Mouse (Mus musculus) T-helper 17 cell (primary cell): Measurements from ENCODE around the gene Mettl7a2.

Experiments
- in situ Hi-C, 2 experiments: fragments of 300-600 bp; cut with MboI, MseI; formaldehyde crosslinking; loops; 1 replicate in 1 of 2; 2 replicates in 1 of 2; pipeline ENCODE4 v1.15.1; 2025; ENCODE audit warnings: high pct_unique_total_duplicates in 2 of 2

Gene Mettl7a2

GRCm38 (mm10) chr15:100391599-100391998 lies 38.6 kb downstream of the Mettl7a2 start:
- in situ Hi-C loops, result no loop called here

GRCm38 (mm10) chr15:100393016-100393415 lies 40.0 kb downstream of the Mettl7a2 start:
- in situ Hi-C loops, result no loop called here

- in situ Hi-C loops, result no loop called here
Measured at GRCm38 (mm10) chr15:100395561-100395960, 42.6 kb downstream of the Mettl7a2 start.

- in situ Hi-C loops, result no loop called here
Measured at GRCm38 (mm10) chr15:100400592-100401250, 47.7 kb downstream of the Mettl7a2 start.

GRCm38 (mm10) chr15:100401811-100402210 lies 48.8 kb downstream of the Mettl7a2 start:
- in situ Hi-C loops, result no loop called here

GRCm38 (mm10) chr15:100402347-100402746 lies 49.3 kb downstream of the Mettl7a2 start:
- in situ Hi-C loops, result no loop called here

- in situ Hi-C loops, result no loop called here
Measured at GRCm38 (mm10) chr15:100402798-100403197, 49.8 kb downstream of the Mettl7a2 start.

- in situ Hi-C loops, result no loop called here
Measured at GRCm38 (mm10) chr15:100403318-100404000, 50.5 kb downstream of the Mettl7a2 start.

GRCm38 (mm10) chr15:100406088-100406487 lies 53.1 kb downstream of the Mettl7a2 start:
- in situ Hi-C loops, result no loop called here

GRCm38 (mm10) chr15:100410918-100411672 lies 58.1 kb downstream of the Mettl7a2 start:
- in situ Hi-C loops, result no loop called here
